Mouse (Mus musculus) hematopoietic stem cell, adult 5-6 weeks (primary cell): ENCODE measurements at regions not wholly inside any gene's neighbourhood (a gene's known extent, or its start where the extent isn't known, plus 50 kb on each side); places are given as distances from the start of the nearest gene placed in this dataset.

Experiments used
- ATAC-seq, 2 experiments: fragments of 125-278 bp in 1 of 2; replicated peaks in 1 of 2; 2 replicates each; pipeline ENCODE4 v1.8.0; 2016 to 2017; ENCODE audit warnings: inconsistent platforms in 2 of 2, mild to moderate bottlenecking in 2 of 2, moderate number of reproducible peaks in 2 of 2, low read depth in 1 of 2, moderate TSS enrichment in 1 of 2; ENCODE audit not compliant: low FRiP score in 2 of 2, poor library complexity in 2 of 2, severe bottlenecking in 2 of 2, insufficient read depth in 1 of 2, low TSS enrichment in 1 of 2

- ATAC-seq = no peak
Observed at GRCm38 (mm10) chr7:66593619-66594018, 95.8 kb downstream of the Asb7 start.

- ATAC-seq = no peak
Observed at GRCm38 (mm10) chr7:66591594-66592290, 97.7 kb downstream of the Asb7 start.

- ATAC-seq = 0 out of 4 replicates have a peak, but pooled peaks of 1 of the 2 experiments have one; percentile 42
Observed at GRCm38 (mm10) chr7:66586511-66586910, 102.9 kb downstream of the Asb7 start.

- ATAC-seq = no peak
Observed at GRCm38 (mm10) chr7:66580687-66581151, 108.7 kb downstream of the Asb7 start.

GRCm38 (mm10) chr7:66576261-66576660 is 113.1 kb downstream of the Asb7 start:
- no peak for ATAC-seq

GRCm38 (mm10) chr7:66571451-66571850 is 117.9 kb downstream of the Asb7 start:
- no peak for ATAC-seq

- peak; percentile 36 to 59; a peak in 1 of 4 replicates for ATAC-seq
Observed at GRCm38 (mm10) chr7:66547694-66548093, 120.4 kb upstream of the Aldh1a3 start.

- no peak for ATAC-seq
Observed at GRCm38 (mm10) chr7:66545184-66545583, 117.9 kb upstream of the Aldh1a3 start.

- no peak for ATAC-seq
Observed at GRCm38 (mm10) chr7:66544352-66545053, 117.2 kb upstream of the Aldh1a3 start.

GRCm38 (mm10) chr7:66532596-66532995 is 105.3 kb upstream of the Aldh1a3 start:
- no peak for ATAC-seq

GRCm38 (mm10) chr7:66532048-66532447 is 104.7 kb upstream of the Aldh1a3 start:
- no peak for ATAC-seq

- no peak for ATAC-seq
Observed at GRCm38 (mm10) chr7:66531111-66531510, 103.8 kb upstream of the Aldh1a3 start.

- ATAC-seq = no peak
Observed at GRCm38 (mm10) chr7:66528881-66529280, 101.6 kb upstream of the Aldh1a3 start.

GRCm38 (mm10) chr7:66523959-66524358 is 96.6 kb upstream of the Aldh1a3 start:
- ATAC-seq = no peak

GRCm38 (mm10) chr7:66521522-66521921 is 94.2 kb upstream of the Aldh1a3 start:
- no peak for ATAC-seq

- no peak for ATAC-seq
Observed at GRCm38 (mm10) chr7:66516143-66516542, 88.8 kb upstream of the Aldh1a3 start.

- ATAC-seq = no peak
Observed at GRCm38 (mm10) chr7:66513411-66513810, 86.1 kb upstream of the Aldh1a3 start.

GRCm38 (mm10) chr7:66505734-66506133 is 78.4 kb upstream of the Aldh1a3 start:
- ATAC-seq = no peak

GRCm38 (mm10) chr7:66504519-66504918 is 77.2 kb upstream of the Aldh1a3 start:
- ATAC-seq = no peak
